In the genomic region with DNA sequence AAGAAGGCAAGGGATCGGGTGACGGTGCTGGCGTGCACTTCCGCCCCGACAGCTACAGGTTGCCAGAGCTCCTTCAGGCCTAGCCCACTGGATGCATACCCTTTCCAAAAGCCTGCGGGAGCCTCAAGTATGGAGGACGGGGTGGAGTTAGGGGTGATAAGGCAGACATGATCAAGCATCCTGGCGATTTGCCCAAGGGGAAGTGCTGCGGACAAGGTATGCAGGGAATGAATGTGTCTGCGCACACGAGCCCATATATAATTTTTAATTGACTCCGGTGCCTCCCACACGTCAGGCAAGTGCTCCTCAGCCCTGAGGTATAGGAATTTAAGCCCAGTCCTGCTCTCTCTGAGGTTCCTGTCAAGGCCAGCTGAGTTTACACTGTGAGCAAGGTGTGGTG, we compare ENCODE assay signal across 11 mouse cellular contexts. TPM values are rescaled to one million over a fixed set of nuclear protein-coding genes. Genes with fewer than 3 reads are reported as not detected.
A peak's percentile ranks its signal among the peaks of the same experiment; 100 is the strongest.
DNase-seq lines count a peak whose midpoint lies in the region; ATAC-seq lines count a peak whose summit lies in the region.
"Had no signal": no experiment of that assay in that cellular context is flagged by ENCODE, and none has a peak within 500 bp of the region (broad histone marks: within the 10 kb centered on the region; RNA-seq: fewer than 3 reads in every experiment).

No protein-coding gene starts in this region.

- no peaks in the 10 kb centered on the region for H3K27me3 ChIP-seq in heart, embryonic 11.5 days (ENCODE audit: control insufficient read depth, insufficient read depth, low read length)
- no peaks in the 10 kb centered on the region for H3K27me3 ChIP-seq in intestine, embryonic 15.5 days (replicated peaks)
- no peaks in the 10 kb centered on the region for H3K27me3 ChIP-seq in lung, embryonic 16.5 days (ENCODE audit: control insufficient read depth, insufficient read depth, low read depth, low read length)
- no peaks in the 10 kb centered on the region for H3K27me3 ChIP-seq in hindbrain, embryonic 11.5 days (ENCODE audit: control insufficient read depth, insufficient read depth, low read length)
- H3K27me3 ChIP-seq: neural tube, embryonic 13.5 days had no signal

- H3K4me3 ChIP-seq in heart, embryonic 11.5 days (ENCODE audit: low read depth, low read length) = no peak overlapping the region
- no peak overlapping the region for H3K4me3 ChIP-seq in intestine, embryonic 15.5 days (replicated peaks)
- peak overlapping the region; percentile 30 for H3K4me3 ChIP-seq in lung, embryonic 16.5 days (ENCODE audit: low read length)
- H3K4me3 ChIP-seq in hindbrain, embryonic 11.5 days (ENCODE audit: low read depth, low read length) = no peak overlapping the region
- H3K4me3 ChIP-seq: neural tube, embryonic 13.5 days had no signal

- DNase-seq in heart, adult 18-20 months = no peak
- peak; percentile 84 for DNase-seq in MEL-GATA-1-ER (ENCODE audit: extremely low read depth, low read depth)
- DNase-seq in hindbrain, embryonic 11.5 days (ENCODE audit: low spot score) = no peak
- no peak for DNase-seq in left cerebral cortex, adult 8-10 months (ENCODE audit: low spot score in 2 of 2)
- DNase-seq: cerebellum, postnatal 36 days had no signal

- no peaks in the 10 kb centered on the region for H3K36me3 ChIP-seq in heart, embryonic 11.5 days (ENCODE audit: control insufficient read depth, insufficient read depth, low read length)
- no peaks in the 10 kb centered on the region for H3K36me3 ChIP-seq in intestine, embryonic 15.5 days
- H3K36me3 ChIP-seq in lung, embryonic 16.5 days (ENCODE audit: control insufficient read depth, insufficient read depth, low read length) = no peaks in the 10 kb centered on the region
- no peaks in the 10 kb centered on the region for H3K36me3 ChIP-seq in hindbrain, embryonic 11.5 days (ENCODE audit: control insufficient read depth, insufficient read depth, low read length)
- H3K36me3 ChIP-seq: neural tube, embryonic 13.5 days had no signal

- no peak overlapping the region for H3K27ac ChIP-seq in heart, embryonic 11.5 days (ENCODE audit: low read depth, low read length)
- H3K27ac ChIP-seq in intestine, embryonic 15.5 days = no peak overlapping the region
- H3K27ac ChIP-seq in lung, embryonic 16.5 days (ENCODE audit: low read length) = peak overlapping the region; percentile 72
- H3K27ac ChIP-seq in hindbrain, embryonic 11.5 days (ENCODE audit: low read depth, low read length) = no peak overlapping the region
- H3K27ac ChIP-seq: neural tube, embryonic 13.5 days had no signal

- ATAC-seq in heart, embryonic 11.5 days (replicated peaks; ENCODE audit: insufficient number of reproducible peaks, low FRiP score, low TSS enrichment) = peak; percentile 56
- peak; percentile 48 for ATAC-seq in intestine, embryonic 15.5 days
- ATAC-seq in lung, embryonic 16.5 days (ENCODE audit: low read depth) = peak; percentile 78
- no peak for ATAC-seq in erythroblast, adult 5-6 weeks (replicated peaks; ENCODE audit: low FRiP score, poor library complexity, severe bottlenecking)
- ATAC-seq in hindbrain, embryonic 11.5 days (ENCODE audit: low FRiP score) = no peak

- peak overlapping the region; percentile 12; the same call in 1 of the 2 replicates for H3K4me2 ChIP-seq in heart, embryonic 11.5 days
- H3K4me2 ChIP-seq in intestine, embryonic 15.5 days (replicated peaks) = peak overlapping the region; percentile 18; the same call in 1 of the 2 replicates
- H3K4me2 ChIP-seq in lung, embryonic 16.5 days (ENCODE audit: low read depth, low read length) = peak overlapping the region; percentile 51
- H3K4me2 ChIP-seq in hindbrain, embryonic 11.5 days (replicated peaks; ENCODE audit: low read depth, low read length) = no peak overlapping the region
- H3K4me2 ChIP-seq: neural tube, embryonic 13.5 days had no signal

- no peaks in the 10 kb centered on the region for H3K9me3 ChIP-seq in heart, embryonic 11.5 days (replicated peaks; ENCODE audit: control insufficient read depth, low read length)
- no peaks in the 10 kb centered on the region for H3K9me3 ChIP-seq in intestine, embryonic 15.5 days
- H3K9me3 ChIP-seq in lung, embryonic 16.5 days (ENCODE audit: control insufficient read depth, low read length) = no peaks in the 10 kb centered on the region
- no peaks in the 10 kb centered on the region for H3K9me3 ChIP-seq in hindbrain, embryonic 11.5 days (ENCODE audit: control insufficient read depth, low read length)
- H3K9me3 ChIP-seq: neural tube, embryonic 13.5 days had no signal

- H3K4me1 ChIP-seq in heart, embryonic 11.5 days (ENCODE audit: control insufficient read depth, insufficient read depth, low read length) = peaks cover 7% of the 10 kb centered on the region; the same call in 1 of the 2 replicates
- peaks cover 13% of the 10 kb centered on the region; the same call in 1 of the 2 replicates for H3K4me1 ChIP-seq in intestine, embryonic 15.5 days (replicated peaks)
- peaks cover 7% of the 10 kb centered on the region; the same call in 1 of the 2 replicates for H3K4me1 ChIP-seq in lung, embryonic 16.5 days (replicated peaks; ENCODE audit: control insufficient read depth, insufficient read depth, low read length)
- H3K4me1 ChIP-seq in hindbrain, embryonic 11.5 days (replicated peaks; ENCODE audit: control insufficient read depth, insufficient read depth, low read length) = 0 out of 2 replicates have a peak, but pooled peaks cover 2% of the 10 kb centered on the region

- WGBS in heart, embryonic 11.5 days (ENCODE audit: insufficient replicate concordance) = 47% methylated on average over 13 of the region's 13 CpGs
- WGBS in intestine, embryonic 15.5 days = 49% methylated on average over 13 of the region's 13 CpGs
- WGBS in lung, embryonic 16.5 days = 17% methylated on average over 13 of the region's 13 CpGs
- WGBS in hindbrain, embryonic 11.5 days = 82% methylated on average over 13 of the region's 13 CpGs

- no peak overlapping the region; the same call in 1 of the 2 replicates for H3K9ac ChIP-seq in heart, embryonic 11.5 days (ENCODE audit: low read depth, low read length)
- no peak overlapping the region for H3K9ac ChIP-seq in intestine, embryonic 15.5 days
- peak overlapping the region; percentile 49 for H3K9ac ChIP-seq in lung, embryonic 16.5 days (ENCODE audit: low read length)
- H3K9ac ChIP-seq in hindbrain, embryonic 11.5 days (ENCODE audit: low read depth, low read length) = no peak overlapping the region
- H3K9ac ChIP-seq: neural tube, embryonic 13.5 days had no signal

RNA-seq across cellular contexts. Expression of a gene that starts 7.2 kb away (rescaled TPM):
- 0.14 and 0.20 TPM in 2 replicates for polyA plus RNA-seq in heart, embryonic 11.5 days (2014; fragmentation: Nextera tagmentation; extraction: Ambion mirVana)
- total RNA-seq in heart, adult 18-20 months (2021) = 10 to 100 TPM; 17.6 to 24.6 TPM
- polyA plus RNA-seq in intestine, embryonic 15.5 days (2015; fragmentation: Nextera tagmentation; extraction: Ambion mirVana) = 0.35 and 0.62 TPM in 2 replicates
- 0.13 TPM in 1 of 2 replicates, not detected in the other for polyA plus RNA-seq in lung, embryonic 16.5 days (2015; fragmentation: Nextera tagmentation; extraction: Ambion mirVana)
- total RNA-seq in erythroblast, adult 5-6 weeks (2015; ENCODE audit: low replicate concordance) = not detected in 2 replicates
- not detected in 2 replicates for total RNA-seq in erythroblast, adult 5-6 weeks (2017; ENCODE audit: low replicate concordance)
- polyA plus RNA-seq in hindbrain, embryonic 11.5 days (2014; fragmentation: Nextera tagmentation; extraction: Ambion mirVana) = 0.07 TPM in 1 of 2 replicates, not detected in the other
- not detected for total RNA-seq in left cerebral cortex, adult 8-10 months (2022)
- polyA plus RNA-seq: neural tube, embryonic 13.5 days had no signal

RNA-seq across cellular contexts. Expression of a gene that starts 42.9 kb away (rescaled TPM):
- polyA plus RNA-seq in heart, embryonic 11.5 days (2014; fragmentation: Nextera tagmentation; extraction: Ambion mirVana) = 3.7 and 7.3 TPM in 2 replicates
- 1 to 10 TPM in 1 of 2 experiments, not detected in 1; 1.9 TPM for total RNA-seq in heart, adult 18-20 months (2021)
- 2.3 and 2.8 TPM in 2 replicates for polyA plus RNA-seq in intestine, embryonic 15.5 days (2015; fragmentation: Nextera tagmentation; extraction: Ambion mirVana)
- 1.5 and 4.5 TPM in 2 replicates for polyA plus RNA-seq in lung, embryonic 16.5 days (2015; fragmentation: Nextera tagmentation; extraction: Ambion mirVana)
- not detected in 2 replicates for total RNA-seq in erythroblast, adult 5-6 weeks (2015; ENCODE audit: low replicate concordance)
- total RNA-seq in erythroblast, adult 5-6 weeks (2017; ENCODE audit: low replicate concordance) = not detected in 2 replicates
- polyA plus RNA-seq in hindbrain, embryonic 11.5 days (2014; fragmentation: Nextera tagmentation; extraction: Ambion mirVana) = 1.2 and 1.3 TPM in 2 replicates
- not detected for total RNA-seq in left cerebral cortex, adult 8-10 months (2022)
- total RNA-seq: adrenal gland, adult 18-20 months had no signal

Comparison
In these comparisons a context has a peak if more than half of its experiments do, and no peak if none do; other contexts are left out.
1. ATAC-seq: peak in heart, embryonic 11.5 days (single experiment), intestine, embryonic 15.5 days (single experiment) and lung, embryonic 16.5 days (single experiment); none in erythroblast, adult 5-6 weeks (single experiment) and hindbrain, embryonic 11.5 days (single experiment).